Comparison of ENCODE assay signal across 11 mouse cellular contexts in the genomic region with DNA sequence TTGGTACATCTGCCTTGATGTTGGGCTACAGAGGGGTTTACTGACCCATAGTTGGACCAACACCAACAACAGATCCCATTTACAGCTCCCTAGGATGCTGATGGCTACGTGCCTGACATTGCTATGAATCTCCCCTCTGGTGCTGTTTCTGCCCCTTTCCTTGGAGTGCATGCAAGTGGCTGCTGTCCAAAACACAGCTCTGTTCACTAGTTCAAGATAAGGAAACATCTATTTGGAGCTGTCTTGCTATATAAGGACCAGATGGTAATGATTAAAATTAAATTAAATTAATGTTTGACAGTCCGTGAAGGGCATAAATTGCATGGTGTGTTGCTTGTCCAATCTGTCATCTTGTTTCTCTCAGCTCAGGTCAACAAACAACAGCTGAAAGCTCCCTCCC.
A peak's percentile ranks its signal among the peaks of the same experiment; 100 is the strongest.
DNase-seq lines count a peak whose midpoint lies in the region; ATAC-seq and TF ChIP-seq lines count a peak whose summit lies in the region.
"Had no signal": no experiment of that assay in that cellular context is flagged by ENCODE, and none has a peak within 500 bp of the region (broad histone marks: within the 10 kb centered on the region; RNA-seq: fewer than 3 reads in every experiment).

No protein-coding gene starts in this region.

- no peaks in the 10 kb centered on the region for H3K27me3 ChIP-seq in kidney, embryonic 14.5 days (ENCODE audit: control insufficient read depth, insufficient read depth, low read length)
- H3K27me3 ChIP-seq in cerebellum, adult 2 months (ENCODE audit: control insufficient read depth, insufficient read depth, low read length), result no peaks in the 10 kb centered on the region
- no peaks in the 10 kb centered on the region for H3K27me3 ChIP-seq in limb, embryonic 10.5 days (ENCODE audit: low read depth, poor library complexity, severe bottlenecking)
- H3K27me3 ChIP-seq: embryonic facial prominence, embryonic 12.5 days; limb, embryonic 15.5 days had no signal

- H3K9me3 ChIP-seq in kidney, embryonic 14.5 days (ENCODE audit: control insufficient read depth, low read length), result no peaks in the 10 kb centered on the region
- H3K9me3 ChIP-seq in limb, embryonic 10.5 days (replicated peaks), result no peaks in the 10 kb centered on the region
- H3K9me3 ChIP-seq: embryonic facial prominence, embryonic 12.5 days; limb, embryonic 15.5 days had no signal

- TF ChIP-seq POLR2A in cerebellum, adult 2 months (IDR thresholded peaks at IDR 0.05; ENCODE audit: borderline replicate concordance, insufficient read depth, low read length), result no peak

- TF ChIP-seq CTCF in cerebellum, adult 2 months (IDR thresholded peaks at IDR 0.05; ENCODE audit: borderline replicate concordance, insufficient read depth, low read depth, low read length), result no peak

- H3K4me1 ChIP-seq in kidney, embryonic 14.5 days (ENCODE audit: control insufficient read depth, insufficient read depth, low read length), result no peaks in the 10 kb centered on the region
- H3K4me1 ChIP-seq in cerebellum, adult 2 months (ENCODE audit: control insufficient read depth, insufficient read depth, low read length), result no peaks in the 10 kb centered on the region
- H3K4me1 ChIP-seq in limb, embryonic 10.5 days, result no peaks in the 10 kb centered on the region
- H3K4me1 ChIP-seq: embryonic facial prominence, embryonic 12.5 days; limb, embryonic 15.5 days had no signal

- no peak overlapping the region for H3K4me3 ChIP-seq in kidney, embryonic 14.5 days (ENCODE audit: low read length)
- no peak overlapping the region for H3K4me3 ChIP-seq in cerebellum, adult 2 months (replicated peaks; ENCODE audit: insufficient read depth, low read depth, low read length)
- H3K4me3 ChIP-seq in limb, embryonic 10.5 days, result no peak overlapping the region
- H3K4me3 ChIP-seq: embryonic facial prominence, embryonic 12.5 days; limb, embryonic 15.5 days had no signal

- 75% methylated on average over 2 of the region's 2 CpGs for WGBS in kidney, embryonic 14.5 days
- WGBS in cerebellum, adult 2 months, result 4% methylated on average over 2 of the region's 2 CpGs
- 49% methylated on average over 2 of the region's 2 CpGs for WGBS in limb, embryonic 10.5 days

- no peak overlapping the region for H3K4me2 ChIP-seq in kidney, embryonic 14.5 days (replicated peaks; ENCODE audit: low read depth, low read length)
- H3K4me2 ChIP-seq: embryonic facial prominence, embryonic 12.5 days; heart, embryonic 11.5 days; limb, embryonic 15.5 days had no signal

- ATAC-seq in kidney, embryonic 14.5 days (ENCODE audit: low FRiP score, low TSS enrichment), result peak; percentile 68; the same call in 1 of the 2 replicates

- H3K27ac ChIP-seq in kidney, embryonic 14.5 days (ENCODE audit: low read depth, low read length), result no peak overlapping the region
- no peak overlapping the region for H3K27ac ChIP-seq in cerebellum, adult 2 months (ENCODE audit: insufficient read depth, low read length)
- no peak overlapping the region for H3K27ac ChIP-seq in limb, embryonic 10.5 days
- H3K27ac ChIP-seq: embryonic facial prominence, embryonic 12.5 days; limb, embryonic 15.5 days; macrophage had no signal

- H3K36me3 ChIP-seq in kidney, embryonic 14.5 days (ENCODE audit: control insufficient read depth, insufficient read depth, low read length), result no peaks in the 10 kb centered on the region
- H3K36me3 ChIP-seq in limb, embryonic 10.5 days, result no peaks in the 10 kb centered on the region
- H3K36me3 ChIP-seq: embryonic facial prominence, embryonic 12.5 days; limb, embryonic 15.5 days had no signal

- DNase-seq in kidney, adult 8-10 months, result no peak
- DNase-seq in right cerebral cortex, postnatal 10 days (ENCODE audit: low spot score in 2 of 2), result peak; percentile 18 to 22
- no peak for DNase-seq in right cerebral cortex, postnatal 14 days
- DNase-seq in cerebellum, adult 2 months, result peak; percentile 12 to 33
- DNase-seq in heart, adult 18-20 months, result no peak
- DNase-seq in limb, embryonic 10.5 days (ENCODE audit: low spot score), result no peak

- no peak overlapping the region for H3K9ac ChIP-seq in kidney, embryonic 14.5 days (ENCODE audit: low read depth, low read length)
- H3K9ac ChIP-seq: embryonic facial prominence, embryonic 12.5 days; limb, embryonic 15.5 days had no signal

Comparison
In these comparisons a context has a peak if more than half of its experiments do, and no peak if none do; other contexts are left out.
1. DNase-seq: peak in right cerebral cortex, postnatal 10 days (2 of 2) and cerebellum, adult 2 months (2 of 2); none in kidney, adult 8-10 months (0 of 2), right cerebral cortex, postnatal 14 days (single experiment), heart, adult 18-20 months (0 of 2) and limb, embryonic 10.5 days (single experiment).